Mouse (Mus musculus): ENCODE results near the gene Psg21.
"Not testable (repeated sequence)": the region's sequence is repeated elsewhere in the genome, so short reads cannot be mapped to it uniquely, and the experiment has no call there.

- not testable (repeated sequence) for TF ChIP-seq POLR2A (IDR thresholded peaks at IDR 0.05; ENCODE audit: borderline replicate concordance, control insufficient read depth, low read depth, low read length); CTCF (IDR thresholded peaks at IDR 0.05; ENCODE audit: control insufficient read depth, insufficient read depth, low read length)
Observed at GRCm38 (mm10) chr7:18616401-18616800, 40.1 kb downstream of the Psg21 start, which contains the start of gene Psg23.

Data from bone marrow, adult 2 months (tissue).